ENCODE assay signal across 9 mouse cellular contexts in the genomic region with DNA sequence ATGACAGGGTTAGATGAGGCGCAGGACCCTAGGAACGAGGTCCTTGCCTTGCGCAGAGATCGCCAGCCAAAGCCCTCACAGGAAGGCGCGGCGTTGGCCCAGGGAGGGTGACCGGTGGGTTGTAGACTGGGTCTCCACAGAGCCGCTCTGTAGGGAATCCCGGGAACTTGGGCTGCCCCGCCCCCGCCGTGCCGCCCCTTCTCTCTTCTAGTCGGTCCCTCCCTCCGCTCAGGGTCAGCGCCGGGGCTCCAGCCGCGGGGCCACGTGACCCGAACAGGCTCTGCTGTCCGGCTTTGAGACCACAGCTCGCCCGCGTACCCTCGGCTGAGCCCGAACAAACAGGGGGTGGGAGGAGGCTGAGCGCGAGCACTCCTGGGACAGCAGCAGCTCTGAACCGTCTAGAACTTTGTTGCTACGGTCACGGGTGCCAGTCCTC. TPM values are rescaled to one million over a fixed set of nuclear protein-coding genes. Genes with fewer than 3 reads are reported as not detected.
DNase-seq lines count a peak whose midpoint lies in the region; ATAC-seq and TF ChIP-seq lines count a peak whose summit lies in the region.
"Had no signal": no experiment of that assay in that cellular context is flagged by ENCODE, and none has a peak within 500 bp of the region (broad histone marks: within the 10 kb centered on the region; RNA-seq: fewer than 3 reads in every experiment).

A gene (minus strand): TSS at position 149 of the 436 bp plus-strand sequence.

- H3K4me1 ChIP-seq in E14TG2a.4 (replicated peaks; ENCODE audit: low read depth, low read length) = peaks cover 16% of the 10 kb centered on the region
- H3K4me1 ChIP-seq in embryonic facial prominence, embryonic 11.5 days (ENCODE audit: control insufficient read depth, insufficient read depth, low read length) = peaks cover 6% of the 10 kb centered on the region
- peaks cover 22% of the 10 kb centered on the region for H3K4me1 ChIP-seq in hindbrain, embryonic 12.5 days
- H3K4me1 ChIP-seq in limb, embryonic 14.5 days (ENCODE audit: control insufficient read depth, insufficient read depth, low read length) = peaks cover 12% of the 10 kb centered on the region
- peaks cover 14% of the 10 kb centered on the region for H3K4me1 ChIP-seq in midbrain, embryonic 15.5 days

- peak; percentile 36 for ATAC-seq in embryonic facial prominence, embryonic 11.5 days (replicated peaks; ENCODE audit: insufficient number of reproducible peaks, low FRiP score, low TSS enrichment, low read depth)
- ATAC-seq in hindbrain, embryonic 12.5 days (ENCODE audit: low FRiP score) = no peak
- ATAC-seq in limb, embryonic 14.5 days (ENCODE audit: low FRiP score, low read depth) = peak; percentile 60; the same call in 1 of the 2 replicates
- ATAC-seq in midbrain, embryonic 15.5 days (replicated peaks) = no peak

- no peak for TF ChIP-seq CTCF in E14TG2a.4 (conservative IDR thresholded peaks at IDR 0.05; ENCODE audit: low read length)

- H3K27me3 ChIP-seq in E14TG2a.4 (ENCODE audit: insufficient read depth, low read length) = peaks cover 98% of the 10 kb centered on the region
- peaks cover 40% of the 10 kb centered on the region for H3K27me3 ChIP-seq in embryonic facial prominence, embryonic 11.5 days (ENCODE audit: control insufficient read depth, insufficient read depth, low read length)
- peaks cover 88% of the 10 kb centered on the region for H3K27me3 ChIP-seq in hindbrain, embryonic 12.5 days
- H3K27me3 ChIP-seq in limb, embryonic 14.5 days (ENCODE audit: control insufficient read depth, insufficient read depth, low read length) = peaks cover 50% of the 10 kb centered on the region
- H3K27me3 ChIP-seq in midbrain, embryonic 15.5 days (replicated peaks) = peaks cover 67% of the 10 kb centered on the region

- WGBS in embryonic facial prominence, embryonic 11.5 days = 0% methylated on average over 32 of the region's 33 CpGs
- 0% methylated on average over 28 of the region's 33 CpGs for WGBS in hindbrain, embryonic 12.5 days
- whole genome bisulfite sequencing in limb, embryonic 14.5 days = 2% methylated on average over 31 of the region's 33 CpGs
- under 1% methylated on average over 33 of the region's 33 CpGs for WGBS in midbrain, embryonic 15.5 days

- H3K4me3 ChIP-seq in E14TG2a.4 (replicated peaks; ENCODE audit: low read length) = peak within 1 kb of the TSS; percentile 74
- H3K4me3 ChIP-seq in embryonic facial prominence, embryonic 11.5 days (ENCODE audit: low read depth, low read length) = peak within 1 kb of the TSS; percentile 35
- H3K4me3 ChIP-seq in hindbrain, embryonic 12.5 days = peak within 1 kb of the TSS; percentile 35
- H3K4me3 ChIP-seq in limb, embryonic 14.5 days (replicated peaks; ENCODE audit: low read length) = peak within 1 kb of the TSS; percentile 38
- peak within 1 kb of the TSS; percentile 28 for H3K4me3 ChIP-seq in midbrain, embryonic 15.5 days

- no peak for TF ChIP-seq POLR2A in limb, embryonic 14.5 days (IDR thresholded peaks at IDR 0.05; ENCODE audit: borderline replicate concordance, extremely low read depth, insufficient read depth, insufficient read length)

- H3K9ac ChIP-seq in embryonic facial prominence, embryonic 11.5 days (replicated peaks; ENCODE audit: low read length) = peak within 1 kb of the TSS; percentile 37
- peak within 1 kb of the TSS; percentile 20 for H3K9ac ChIP-seq in hindbrain, embryonic 12.5 days
- H3K9ac ChIP-seq in limb, embryonic 14.5 days (ENCODE audit: low read depth, low read length, severe bottlenecking) = peak within 1 kb of the TSS; percentile 47
- H3K9ac ChIP-seq in midbrain, embryonic 15.5 days = no peak within 1 kb of the TSS

- no peaks in the 10 kb centered on the region for H3K9me3 ChIP-seq in E14TG2a.4 (ENCODE audit: low read length)
- no peaks in the 10 kb centered on the region for H3K9me3 ChIP-seq in embryonic facial prominence, embryonic 11.5 days (replicated peaks; ENCODE audit: control insufficient read depth, low read length)
- no peaks in the 10 kb centered on the region for H3K9me3 ChIP-seq in hindbrain, embryonic 12.5 days (replicated peaks)
- H3K9me3 ChIP-seq in limb, embryonic 14.5 days (ENCODE audit: control insufficient read depth, low read length) = no peaks in the 10 kb centered on the region
- H3K9me3 ChIP-seq in midbrain, embryonic 15.5 days = no peaks in the 10 kb centered on the region
- H3K9me3 ChIP-seq: G1E had no signal

- DNase-seq in embryonic facial prominence, embryonic 11.5 days (ENCODE audit: low spot score) = peak; percentile 45
- no peak for DNase-seq in limb, embryonic 14.5 days (ENCODE audit: low spot score)
- no peak for DNase-seq in thymus, adult 18-20 months
- no peak for DNase-seq in cerebellum, postnatal 4 days (ENCODE audit: low spot score in 2 of 2)
- DNase-seq in layer of hippocampus, postnatal 36 days = no peak

- H3K4me2 ChIP-seq in embryonic facial prominence, embryonic 11.5 days (ENCODE audit: low read depth, low read length) = peak within 1 kb of the TSS; percentile 54
- H3K4me2 ChIP-seq in hindbrain, embryonic 12.5 days (replicated peaks) = peak within 1 kb of the TSS; percentile 56
- H3K4me2 ChIP-seq in limb, embryonic 14.5 days (replicated peaks; ENCODE audit: low read depth, low read length, severe bottlenecking) = peak within 1 kb of the TSS; percentile 62
- peak within 1 kb of the TSS; percentile 47 for H3K4me2 ChIP-seq in midbrain, embryonic 15.5 days

- no peak within 1 kb of the TSS for H3K27ac ChIP-seq in embryonic facial prominence, embryonic 11.5 days (replicated peaks; ENCODE audit: low read depth, low read length)
- no peak within 1 kb of the TSS for H3K27ac ChIP-seq in hindbrain, embryonic 12.5 days
- no peak within 1 kb of the TSS for H3K27ac ChIP-seq in limb, embryonic 14.5 days (replicated peaks; ENCODE audit: low read depth, low read length)
- no peak within 1 kb of the TSS for H3K27ac ChIP-seq in midbrain, embryonic 15.5 days

- no peaks in the 10 kb centered on the region for H3K36me3 ChIP-seq in E14TG2a.4 (ENCODE audit: insufficient read depth, low read length)
- no peaks in the 10 kb centered on the region for H3K36me3 ChIP-seq in embryonic facial prominence, embryonic 11.5 days (replicated peaks; ENCODE audit: control insufficient read depth, insufficient read depth, low read depth, low read length)
- H3K36me3 ChIP-seq in hindbrain, embryonic 12.5 days = no peaks in the 10 kb centered on the region
- no peaks in the 10 kb centered on the region for H3K36me3 ChIP-seq in limb, embryonic 14.5 days (ENCODE audit: control insufficient read depth, insufficient read depth, low read length)
- H3K36me3 ChIP-seq in midbrain, embryonic 15.5 days (replicated peaks) = no peaks in the 10 kb centered on the region
- H3K36me3 ChIP-seq: G1E had no signal

RNA-seq across cellular contexts. Expression of the gene that starts here (rescaled TPM):
- polyA plus RNA-seq in embryonic facial prominence, embryonic 11.5 days (2014; fragmentation: Nextera tagmentation; extraction: Ambion mirVana) = 0.13 and 0.14 TPM in 2 replicates
- polyA plus RNA-seq in hindbrain, embryonic 12.5 days (2016; fragmentation: Nextera tagmentation; extraction: Ambion mirVana) = 0.08 TPM in 1 of 2 replicates, not detected in the other
- 0.01 and 0.05 TPM in 2 replicates for polyA plus RNA-seq in limb, embryonic 14.5 days (2012; rRNA removed)
- 0.06 TPM in 1 of 2 replicates, not detected in the other for polyA plus RNA-seq in limb, embryonic 14.5 days (2014; fragmentation: Nextera tagmentation; extraction: Ambion mirVana)
- not detected in 2 replicates for polyA plus RNA-seq in midbrain, embryonic 15.5 days (2015; fragmentation: Nextera tagmentation; extraction: Ambion mirVana)
- total RNA-seq in layer of hippocampus, postnatal 36 days (2021) = not detected
- polyA plus RNA-seq: G1E had no signal

Comparison
In these comparisons a context has a peak if more than half of its experiments do, and no peak if none do; other contexts are left out.
1. Peak in DNase-seq, ATAC-seq, H3K4me3 ChIP-seq, H3K9ac ChIP-seq and H3K4me2 ChIP-seq in embryonic facial prominence, embryonic 11.5 days; RNA of the gene not detected or under 1 TPM.
2. Peak in ATAC-seq, H3K4me3 ChIP-seq, H3K9ac ChIP-seq and H3K4me2 ChIP-seq in limb, embryonic 14.5 days; RNA of the gene not detected or under 1 TPM.